Mouse (Mus musculus): ENCODE results near the gene 3830406C13Rik.
"Not testable (repeated sequence)": the region's sequence is repeated elsewhere in the genome, so short reads cannot be mapped to it uniquely, and the experiment has no call there.

The 3830406C13Rik gene

DNA sequence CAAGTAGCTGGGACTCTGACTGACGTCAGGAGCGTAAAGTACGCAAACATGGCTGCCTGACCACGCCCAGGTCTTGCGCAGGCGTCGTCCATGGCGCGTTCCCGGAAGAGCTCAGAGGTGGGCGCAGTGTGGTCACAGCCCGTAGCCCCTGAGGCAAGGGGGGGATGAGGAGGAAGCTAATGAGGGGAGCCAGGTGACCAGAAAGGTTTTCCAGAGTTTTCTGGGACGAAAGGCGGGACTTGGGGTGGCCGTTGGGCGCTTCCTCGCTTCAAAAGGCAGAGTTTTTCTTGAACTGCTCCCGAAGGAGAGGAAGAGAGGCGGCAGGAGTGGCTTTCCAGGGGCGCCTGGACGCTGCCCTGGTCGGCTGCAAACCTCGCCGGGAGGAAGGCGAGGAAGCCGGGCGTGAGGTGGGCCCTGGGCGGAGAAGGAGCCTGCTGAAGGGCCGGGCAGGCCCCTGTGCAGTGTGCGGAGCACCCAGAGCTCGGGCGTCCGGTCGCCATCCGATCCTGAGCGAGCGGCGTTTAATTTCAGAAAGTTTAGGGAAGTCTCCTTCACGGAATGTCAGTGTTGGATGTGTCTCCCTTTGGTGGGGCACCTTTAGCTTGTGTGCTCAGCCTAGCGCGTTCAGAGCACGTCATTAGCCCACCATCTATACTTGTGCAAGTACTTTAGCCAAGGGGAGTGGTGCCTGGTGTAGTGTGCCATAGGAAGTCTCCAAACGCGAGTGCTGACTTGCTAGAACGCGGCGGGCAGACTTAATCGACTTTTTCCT, at the start of gene 3830406C13Rik:
TSS of gene 3830406C13Rik (plus strand) at position 33 of the 772 bp plus-strand sequence.
- peak; percentile 78 for DNase-seq (ENCODE audit: low read depth, low spot score)

- DNase-seq (ENCODE audit: low read depth, low spot score), result no peak
Measured at GRCm38 (mm10) chr14:12243726-12244125, 40.2 kb upstream of the 3830406C13Rik start.

DNA sequence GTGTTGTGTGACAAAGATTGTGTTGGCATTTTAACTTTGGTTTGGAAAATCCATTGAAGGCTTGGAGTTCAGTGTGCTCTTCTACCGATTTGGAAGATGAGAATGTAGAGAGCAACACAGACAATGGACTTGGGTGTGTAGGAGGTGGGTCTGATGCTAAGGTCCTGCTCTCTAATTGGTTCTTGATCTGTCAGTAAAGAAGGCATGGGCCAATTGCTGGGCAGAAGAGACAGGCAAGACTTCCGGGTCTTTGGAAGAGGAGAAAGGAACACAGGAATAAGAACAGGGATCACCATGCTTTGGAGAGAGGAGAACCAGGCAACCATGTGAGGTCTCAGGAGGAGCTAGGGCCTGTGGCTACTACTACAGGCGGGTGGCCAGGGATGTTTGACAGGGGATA, 7.9 kb upstream of the 3830406C13Rik start:
- DNase-seq (ENCODE audit: low read depth, low spot score), result no peak

DNA sequence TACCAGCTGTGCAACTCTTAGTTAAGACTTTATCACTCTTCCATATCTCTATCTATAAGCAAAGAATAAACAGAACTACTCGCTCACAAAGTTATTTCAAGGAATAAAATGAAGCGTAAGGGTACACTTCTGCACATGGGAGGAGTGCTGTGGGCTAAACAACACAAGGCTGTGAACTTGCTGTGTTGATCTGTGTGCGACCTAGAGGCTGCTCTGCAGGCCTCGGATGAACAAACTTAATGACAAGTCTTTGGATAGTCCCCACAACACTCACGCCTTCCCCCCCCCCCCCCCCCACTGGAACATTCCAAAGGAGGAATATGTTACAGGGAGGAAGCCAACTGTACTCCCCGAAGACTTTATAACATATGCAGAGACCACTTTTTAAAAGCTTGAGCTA, 332 bp upstream of the 3830406C13Rik start, which contains the start of gene Gm49355:
TSS of gene Gm49355 (plus strand) at position 336 of the 400 bp plus-strand sequence.
- DNase-seq (ENCODE audit: low read depth, low spot score), result no peak

- not testable (repeated sequence) for DNase-seq (ENCODE audit: low read depth, low spot score)
Measured at GRCm38 (mm10) chr14:12289747-12290146, 5.8 kb downstream of the 3830406C13Rik start.

DNA sequence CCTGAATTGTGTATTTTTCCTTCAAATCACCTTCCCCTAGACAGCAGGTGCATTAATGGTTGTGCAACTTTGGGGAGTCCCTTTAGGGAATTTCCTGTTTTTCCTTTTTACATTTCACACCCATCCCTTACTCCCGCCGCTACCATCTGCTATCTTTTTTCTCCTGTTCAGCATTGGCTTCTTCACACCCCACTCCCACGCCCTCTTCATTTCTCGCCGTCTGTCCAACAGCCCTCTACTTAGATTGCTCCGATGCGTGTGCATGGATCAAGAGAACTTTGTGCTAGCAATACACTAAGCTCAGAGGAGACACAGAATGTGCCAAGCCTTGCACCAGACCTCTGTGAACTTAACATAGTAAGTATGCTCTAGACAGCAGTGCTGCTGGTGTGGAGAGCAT, 12.4 kb downstream of the 3830406C13Rik start:
- no peak for DNase-seq (ENCODE audit: low read depth, low spot score)

GRCm38 (mm10) chr14:12299171-12299570, 15.2 kb downstream of the 3830406C13Rik start:
- no peak for DNase-seq (ENCODE audit: low read depth, low spot score)

DNA sequence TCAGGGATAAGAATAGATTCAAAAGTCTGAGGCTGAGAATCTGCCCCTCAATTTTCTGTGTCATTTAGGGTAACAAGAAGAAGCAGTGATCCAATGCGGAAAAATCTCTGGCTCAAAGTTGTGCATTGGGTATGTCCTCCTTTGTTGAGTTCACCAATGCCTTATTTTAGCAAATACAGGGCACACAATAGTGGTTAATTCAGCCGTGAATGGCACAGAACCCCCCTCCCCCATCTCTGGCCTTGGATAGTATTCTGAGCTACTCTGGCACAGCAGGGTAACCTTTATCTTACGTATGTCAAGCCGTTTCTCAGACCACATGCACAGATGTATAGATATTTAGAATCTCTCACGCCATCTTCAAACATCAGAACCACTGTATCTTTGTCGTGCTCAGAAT, 15.7 kb downstream of the 3830406C13Rik start:
- DNase-seq (ENCODE audit: low read depth, low spot score), result no peak

GRCm38 (mm10) chr14:12300275-12300674, 16.3 kb downstream of the 3830406C13Rik start:
- no peak for DNase-seq (ENCODE audit: low read depth, low spot score)

- DNase-seq (ENCODE audit: low read depth, low spot score), result no peak
Measured at GRCm38 (mm10) chr14:12300677-12301076, 16.7 kb downstream of the 3830406C13Rik start.

DNA sequence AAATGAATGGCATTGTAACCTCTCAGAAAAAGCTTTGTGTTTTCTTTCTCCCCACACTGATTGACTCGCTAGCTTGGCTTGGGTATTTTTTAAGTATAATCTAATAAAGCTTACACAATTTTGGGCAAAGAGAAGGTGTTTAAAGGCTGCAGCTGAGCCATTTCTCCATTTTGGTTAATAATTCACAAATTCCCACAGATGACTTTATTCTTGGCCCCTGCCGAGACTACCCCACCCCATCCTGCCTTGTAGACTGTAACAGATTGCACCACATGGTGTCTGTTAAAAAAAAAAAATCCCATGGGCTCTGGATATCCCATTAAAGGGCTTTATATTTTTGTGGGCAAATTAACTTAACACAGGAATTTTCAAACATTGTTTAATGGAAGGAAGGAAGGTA, 19.1 kb downstream of the 3830406C13Rik start:
- DNase-seq (ENCODE audit: low read depth, low spot score), result no peak

- DNase-seq (ENCODE audit: low read depth, low spot score), result no peak
Measured at GRCm38 (mm10) chr14:12333622-12334021, 49.6 kb downstream of the 3830406C13Rik start.

DNA sequence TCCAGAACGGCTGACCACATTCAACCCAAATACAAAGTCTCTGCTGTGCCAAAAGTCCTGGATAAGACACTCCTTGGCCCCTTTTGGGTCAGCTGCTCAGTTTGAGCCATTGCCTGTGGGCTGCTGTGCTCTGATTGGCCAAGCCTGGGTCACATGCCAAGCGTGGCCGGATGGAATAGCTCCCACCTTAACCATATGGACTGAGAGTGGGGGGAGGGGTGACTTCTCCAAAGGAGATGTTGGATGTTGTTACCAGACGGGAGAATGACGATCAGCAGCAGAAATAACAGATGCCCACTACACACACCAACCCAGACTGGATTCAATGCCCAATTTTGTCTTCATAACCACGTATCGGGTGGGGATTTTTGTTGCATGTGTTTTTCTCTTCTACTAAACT, 51.0 kb downstream of the 3830406C13Rik start:
- DNase-seq (ENCODE audit: low read depth, low spot score), result no peak

DNA sequence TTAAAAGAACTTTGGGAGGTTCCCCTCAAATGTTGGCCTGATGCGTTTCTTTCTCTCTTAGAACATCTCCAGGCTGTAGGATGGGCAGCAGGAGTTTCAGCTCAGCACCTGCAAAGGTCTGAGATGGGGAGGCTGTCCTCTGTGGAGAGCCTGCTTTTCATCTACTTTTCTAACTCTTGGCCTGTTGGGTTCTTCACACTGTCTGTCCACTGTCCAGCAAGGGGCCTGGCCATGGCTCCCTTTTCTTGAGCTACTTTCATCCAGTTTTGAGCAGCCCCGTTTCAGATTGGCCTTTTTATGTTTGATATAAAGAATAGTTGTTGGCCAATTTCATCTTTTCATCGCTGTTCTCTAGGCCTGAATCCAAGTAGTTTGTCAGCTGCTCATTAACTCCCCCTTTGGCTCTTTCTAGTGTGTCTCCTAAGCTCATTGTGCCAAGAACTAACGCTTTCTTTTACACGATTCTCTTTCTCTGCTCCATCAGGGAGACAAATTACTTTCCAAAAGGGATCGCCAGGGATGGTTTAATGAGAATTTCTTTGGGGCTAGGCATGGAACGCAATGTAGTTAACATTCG, 53.5 kb downstream of the 3830406C13Rik start:
- no peak for DNase-seq (ENCODE audit: low read depth, low spot score)

- DNase-seq (ENCODE audit: low read depth, low spot score), result no peak
Measured at GRCm38 (mm10) chr14:12337998-12338809, 54.2 kb downstream of the 3830406C13Rik start.

DNA sequence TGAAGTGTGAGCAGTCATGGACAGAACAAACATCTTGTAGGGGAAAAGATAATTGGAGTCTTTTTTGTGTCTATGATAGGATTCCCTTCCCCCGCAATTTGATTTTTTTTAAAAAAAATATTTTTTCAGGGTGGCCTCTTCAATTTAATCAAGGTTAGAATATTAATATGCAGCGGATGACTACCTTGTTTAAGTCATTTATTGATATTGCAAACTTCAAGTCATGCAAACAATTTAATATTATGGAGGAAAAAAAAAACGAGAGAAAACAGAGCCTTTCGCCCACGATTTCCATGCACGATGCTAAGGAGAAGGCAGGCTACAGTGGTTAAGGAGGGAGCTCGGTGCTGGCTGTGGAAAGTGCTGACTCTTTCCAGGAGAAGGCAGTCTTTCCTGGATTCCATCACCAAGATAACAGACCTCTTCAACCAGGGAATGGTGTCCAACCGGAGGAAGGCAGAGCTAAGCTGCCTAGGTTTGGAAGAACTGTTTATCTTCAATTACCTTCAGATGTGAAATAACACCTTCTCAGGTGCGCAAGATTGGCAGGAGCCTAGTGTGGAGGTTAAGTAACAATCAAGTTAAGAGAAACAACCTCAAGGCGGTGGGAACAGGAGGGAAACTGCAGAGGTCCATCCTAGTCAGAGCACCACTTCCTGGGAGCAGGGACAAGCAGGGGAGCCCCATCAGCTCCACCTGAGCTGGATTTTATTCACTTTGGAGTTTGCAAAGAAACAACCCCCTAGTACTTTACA, 55.0 kb downstream of the 3830406C13Rik start:
- DNase-seq (ENCODE audit: low read depth, low spot score), result no peak

GRCm38 (mm10) chr14:12340238-12341074, 56.5 kb downstream of the 3830406C13Rik start:
- DNase-seq (ENCODE audit: low read depth, low spot score), result no peak

GRCm38 (mm10) chr14:12341075-12341788, 57.3 kb downstream of the 3830406C13Rik start:
- DNase-seq (ENCODE audit: low read depth, low spot score), result no peak

- no peak for DNase-seq (ENCODE audit: low read depth, low spot score)
Measured at GRCm38 (mm10) chr14:12341789-12342457, 58.0 kb downstream of the 3830406C13Rik start.
